Mouse (Mus musculus): ENCODE results near the gene Igf1r.

Gene Igf1r

GRCm38 (mm10) chr7:67952777-67953700 is at the start of gene Igf1r:
Gene Igf1r (plus strand): TSS chr7:67952827.
- DNase-seq (ENCODE audit: low read depth, low spot score), result peak; percentile 55

DNA sequence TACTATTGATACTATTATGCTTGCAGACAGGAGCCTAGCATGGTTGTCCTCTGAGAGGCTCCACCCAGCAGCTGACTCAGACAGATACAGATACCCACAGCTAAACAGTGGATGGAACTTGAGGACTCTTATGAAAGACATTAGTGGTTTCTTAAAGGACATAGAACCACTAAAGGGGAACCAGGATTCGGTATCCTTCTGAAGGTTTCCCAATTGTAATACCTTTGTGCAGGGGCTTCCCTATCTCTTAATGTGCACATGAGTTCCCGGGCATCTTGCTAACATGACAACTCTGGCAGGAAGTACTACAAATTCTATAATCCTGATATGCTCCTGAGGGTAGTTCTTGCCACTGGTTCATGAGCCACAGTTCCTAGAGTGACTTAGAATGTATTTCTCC is 46.3 kb upstream of the Igf1r start:
- DNase-seq (ENCODE audit: low read depth, low spot score), result no peak

- DNase-seq (ENCODE audit: low read depth, low spot score), result no peak
Observed at GRCm38 (mm10) chr7:67907786-67908400, 44.7 kb upstream of the Igf1r start.

- DNase-seq (ENCODE audit: low read depth, low spot score), result no peak
Observed at GRCm38 (mm10) chr7:67910528-67910927, 42.1 kb upstream of the Igf1r start.

DNA sequence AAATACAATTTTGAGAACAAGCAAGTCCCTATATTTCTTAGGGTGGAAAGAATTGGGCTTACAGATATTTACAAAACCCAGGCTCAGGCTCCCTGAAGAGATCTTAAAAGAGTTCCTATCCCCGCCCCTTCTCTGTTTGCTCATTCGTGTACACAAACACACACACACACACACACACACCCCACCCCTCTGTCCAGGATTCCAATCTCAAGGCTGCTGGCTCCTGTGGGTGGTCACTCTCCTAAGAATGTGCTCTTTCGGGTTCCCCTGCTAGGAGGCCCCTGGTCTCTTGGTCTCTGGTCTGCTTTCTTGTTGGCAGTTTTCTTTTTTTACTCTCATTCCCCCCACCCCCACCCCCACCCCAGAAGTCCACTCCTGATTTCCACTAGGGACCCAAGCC is 41.7 kb upstream of the Igf1r start:
- no peak for DNase-seq (ENCODE audit: low read depth, low spot score)

DNA sequence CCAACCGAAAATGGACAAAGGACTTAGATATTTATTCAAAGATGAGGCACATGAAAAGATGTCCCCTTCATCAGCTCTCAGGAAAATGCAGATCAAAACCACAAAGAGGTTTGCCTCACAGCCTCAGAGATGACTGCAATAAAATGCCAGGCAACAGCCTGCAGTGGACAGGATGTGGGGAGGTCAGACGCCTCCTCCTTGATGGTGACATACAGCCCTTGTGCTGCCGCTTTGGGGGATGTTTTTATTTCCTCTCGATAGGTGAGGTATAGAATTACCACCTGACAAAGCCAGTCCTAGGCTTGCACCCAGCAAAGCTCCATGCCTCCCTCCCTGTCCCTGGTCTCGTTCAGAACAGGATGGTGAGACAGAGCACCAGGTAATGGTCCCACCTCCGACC is 40.8 kb upstream of the Igf1r start:
- DNase-seq (ENCODE audit: low read depth, low spot score), result no peak

GRCm38 (mm10) chr7:67916960-67917359 is 35.7 kb upstream of the Igf1r start:
- no peak for DNase-seq (ENCODE audit: low read depth, low spot score)

DNA sequence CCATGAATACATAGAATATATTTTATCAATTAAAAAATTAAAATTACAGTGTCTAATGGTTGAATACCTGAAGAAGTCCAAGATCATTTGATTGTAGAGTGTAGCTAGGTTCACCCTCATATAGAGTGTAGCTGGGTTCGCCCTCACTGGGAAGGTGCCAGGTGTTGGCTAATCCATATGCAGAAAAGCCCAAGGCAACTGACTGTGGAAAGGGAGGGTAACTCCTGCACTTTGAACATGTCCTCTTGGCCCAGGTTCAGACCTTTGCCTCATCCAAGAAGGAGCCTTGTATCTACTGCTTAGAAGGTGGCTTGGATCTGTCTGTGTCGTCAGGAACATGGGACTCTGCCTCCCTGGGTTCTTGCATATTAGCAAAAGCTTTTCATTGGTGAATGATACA is 34.9 kb upstream of the Igf1r start:
- DNase-seq (ENCODE audit: low read depth, low spot score), result no peak

GRCm38 (mm10) chr7:67919467-67919866 is 33.2 kb upstream of the Igf1r start:
- no peak for DNase-seq (ENCODE audit: low read depth, low spot score)

- no peak for DNase-seq (ENCODE audit: low read depth, low spot score)
Observed at GRCm38 (mm10) chr7:67924215-67924614, 28.4 kb upstream of the Igf1r start.

DNA sequence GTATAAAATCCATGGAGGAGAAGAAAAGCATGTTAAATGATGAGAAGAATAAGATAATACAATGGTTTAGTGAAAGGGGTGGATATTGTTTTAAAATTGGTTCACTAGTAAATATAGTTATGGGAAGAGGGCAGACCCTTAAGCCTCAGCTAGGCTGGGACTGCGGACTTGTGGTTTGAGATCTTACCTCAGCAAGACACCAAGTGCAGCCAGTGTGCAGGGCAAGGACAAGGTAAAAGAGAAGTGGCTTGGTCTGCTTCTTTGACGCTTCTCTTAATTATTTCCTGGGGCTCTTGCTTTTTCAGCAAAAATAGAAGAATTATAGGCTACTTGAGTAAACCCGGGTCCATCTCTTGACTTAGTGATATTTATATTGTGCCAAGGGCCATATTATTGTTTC is 22.5 kb upstream of the Igf1r start:
- no peak for DNase-seq (ENCODE audit: low read depth, low spot score)

DNA sequence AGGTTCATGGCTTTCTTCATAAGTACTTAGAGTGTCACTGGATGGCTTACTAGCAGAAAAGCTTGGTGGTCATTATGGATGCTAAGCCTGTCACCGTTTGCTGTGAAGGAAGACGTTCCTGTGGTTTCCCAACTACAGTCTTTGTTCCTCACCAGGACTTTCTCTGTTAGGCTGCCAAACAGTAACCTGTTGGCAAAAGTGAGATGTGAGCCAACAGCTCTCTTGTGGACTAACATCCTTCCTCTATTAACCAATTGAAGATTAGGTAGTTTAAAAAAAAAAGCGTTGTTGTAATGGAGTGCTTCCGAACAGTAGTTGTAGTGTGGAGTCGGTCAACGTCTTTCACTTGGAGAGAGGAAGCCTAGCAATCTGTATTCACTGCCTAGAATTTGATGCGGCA is 15.8 kb upstream of the Igf1r start:
- DNase-seq (ENCODE audit: low read depth, low spot score), result no peak

- DNase-seq (ENCODE audit: low read depth, low spot score), result no peak
Observed at GRCm38 (mm10) chr7:67943805-67944204, 8.8 kb upstream of the Igf1r start.

GRCm38 (mm10) chr7:67946901-67947300 is 5.7 kb upstream of the Igf1r start:
- DNase-seq (ENCODE audit: low read depth, low spot score), result no peak

- peak; percentile 66 for DNase-seq (ENCODE audit: low read depth, low spot score)
Observed at GRCm38 (mm10) chr7:67950346-67950814, 2.2 kb upstream of the Igf1r start.

DNA sequence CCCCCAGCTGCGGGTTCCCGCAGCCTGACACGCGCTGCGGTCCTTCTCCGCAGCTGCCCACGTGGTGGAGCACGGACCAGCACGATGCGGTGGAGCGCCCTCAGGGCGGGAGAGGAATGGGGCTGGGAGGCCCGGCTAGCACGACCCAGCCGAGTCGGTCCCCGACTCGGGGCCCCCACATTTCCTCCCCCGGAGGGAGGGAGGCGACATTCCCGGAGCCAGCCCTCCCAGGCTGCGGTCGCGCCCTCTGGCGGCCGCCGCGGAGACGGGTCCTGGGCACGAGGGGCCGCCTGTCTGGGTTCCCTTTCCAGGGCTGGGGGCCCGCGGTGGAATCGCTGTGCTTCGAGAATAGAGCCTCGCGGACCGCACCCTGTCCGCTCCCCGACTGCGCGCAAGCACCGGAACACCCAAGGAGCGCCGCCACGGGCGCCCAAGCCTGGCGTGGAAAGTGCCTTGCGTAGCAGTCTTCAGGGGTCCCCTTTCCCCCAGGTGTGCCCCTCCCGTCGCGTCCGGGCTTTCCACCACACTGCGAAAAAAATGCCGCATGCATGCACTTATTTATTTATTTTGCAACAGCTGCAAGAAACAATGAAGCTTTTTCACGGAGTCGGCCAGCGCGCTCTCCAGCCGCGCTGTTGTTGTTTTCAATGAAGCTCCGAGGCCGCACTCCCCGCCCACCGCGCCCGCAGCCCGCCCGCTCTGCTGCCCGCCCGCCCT is 1.7 kb upstream of the Igf1r start:
- DNase-seq (ENCODE audit: low read depth, low spot score), result peak; percentile 84

- peak; percentile 89 for DNase-seq (ENCODE audit: low read depth, low spot score)
Observed at GRCm38 (mm10) chr7:67951532-67952035, 1.0 kb upstream of the Igf1r start.

DNA sequence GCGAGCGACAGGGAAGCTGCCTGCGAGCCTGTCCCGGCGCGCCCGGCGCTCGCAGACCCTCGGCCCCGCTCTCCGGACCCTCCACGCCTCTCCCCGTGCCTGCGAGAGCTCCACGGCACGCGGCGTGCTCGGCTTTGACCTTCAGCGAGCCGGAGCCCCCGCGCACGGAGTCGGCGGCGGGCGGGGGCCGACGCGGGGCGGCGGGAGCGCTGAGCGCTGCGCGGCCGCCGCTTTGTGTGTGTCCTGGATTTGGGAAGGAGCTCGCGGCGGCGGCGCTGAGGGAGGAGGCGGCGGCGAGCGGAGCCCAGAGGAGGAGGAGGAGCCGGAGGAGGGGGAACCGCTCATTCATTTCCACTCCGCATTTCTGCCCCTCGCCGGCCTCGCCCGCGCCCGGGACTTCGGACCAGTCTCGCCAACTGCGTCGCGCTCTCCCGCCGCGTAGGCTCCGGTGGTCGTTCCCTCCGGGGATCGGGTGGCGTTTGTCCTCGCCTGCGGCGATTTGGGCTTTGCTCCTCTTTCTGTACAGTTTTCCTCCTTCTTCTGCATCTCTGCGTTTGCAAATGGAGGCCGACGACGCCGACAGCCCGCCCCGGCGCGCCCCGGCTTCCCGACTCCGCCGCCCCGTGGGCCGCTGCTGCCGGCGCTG is 468 bp upstream of the Igf1r start:
- DNase-seq (ENCODE audit: low read depth, low spot score), result peak; percentile 83

DNA sequence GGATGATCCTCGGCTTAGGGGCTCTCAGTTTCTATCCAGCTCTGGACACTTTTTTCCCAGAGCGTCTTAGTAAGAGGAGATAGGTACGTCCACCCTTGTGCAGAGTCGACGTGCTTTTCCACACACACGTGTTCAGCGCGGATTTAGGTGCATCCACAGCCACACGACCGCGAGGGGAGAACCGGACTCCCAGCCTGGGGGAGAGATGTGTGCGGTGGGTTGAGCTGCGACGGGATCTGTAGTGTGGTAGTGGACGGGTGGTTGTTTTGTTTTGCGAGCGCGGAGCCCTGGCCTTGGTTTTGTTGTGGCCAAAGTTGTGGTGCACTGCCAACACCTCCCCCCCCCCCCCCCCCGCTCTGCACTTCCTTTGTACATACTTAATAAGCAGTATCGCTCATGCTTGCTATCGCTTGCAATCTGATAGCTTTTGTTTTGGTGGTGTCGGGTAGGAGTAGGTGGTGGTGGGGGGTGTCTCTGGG is 1.2 kb downstream of the Igf1r start:
- no peak for DNase-seq (ENCODE audit: low read depth, low spot score)

DNA sequence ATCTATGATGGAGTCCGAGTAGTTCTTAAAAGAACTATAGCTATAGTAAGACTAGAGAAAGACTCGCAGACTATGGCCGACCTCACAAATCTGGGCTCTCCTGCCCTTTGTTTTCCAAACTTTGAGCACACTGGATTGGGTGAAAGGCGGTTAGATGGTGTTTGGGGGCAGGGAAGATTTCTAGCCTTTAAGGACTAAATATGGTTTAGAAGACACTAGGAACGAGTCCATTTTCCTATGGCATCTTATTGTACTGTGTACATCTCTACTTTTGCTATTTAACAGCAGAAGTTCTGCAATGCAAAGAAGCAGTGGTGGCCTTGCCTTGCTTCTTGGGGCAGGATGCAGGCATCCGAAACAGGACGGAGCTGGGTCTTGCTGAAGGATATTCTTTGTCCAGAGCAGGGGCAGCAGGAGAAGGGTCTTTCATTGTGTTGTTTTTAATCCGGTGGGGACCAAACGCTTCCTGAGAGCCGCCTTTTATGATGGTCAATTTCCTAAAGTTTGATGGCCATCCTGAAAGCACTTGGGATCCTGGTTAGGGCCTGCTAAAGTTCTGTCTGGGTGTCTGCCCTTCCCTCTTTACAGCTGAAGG is 2.1 kb downstream of the Igf1r start:
- DNase-seq (ENCODE audit: low read depth, low spot score), result no peak

DNA sequence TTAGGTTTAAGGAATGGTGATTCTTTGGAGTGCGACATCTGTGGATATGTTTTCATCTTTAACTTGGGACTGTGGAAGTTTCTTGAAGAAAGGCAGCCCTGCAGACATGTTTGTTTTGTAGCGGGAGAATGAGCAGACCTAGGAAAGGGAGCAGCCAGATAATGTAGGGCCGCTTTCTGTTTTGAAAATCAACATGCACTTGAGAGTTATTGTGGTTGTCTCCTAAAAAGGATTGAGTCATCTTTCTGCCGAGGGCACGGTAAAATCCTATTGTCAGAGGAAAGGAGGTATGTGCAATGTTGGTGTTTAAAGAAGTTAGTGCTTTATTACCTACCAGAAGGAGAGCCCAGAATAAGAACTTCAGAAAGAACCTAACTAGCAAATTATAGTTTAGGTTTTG is 2.6 kb downstream of the Igf1r start:
- DNase-seq (ENCODE audit: low read depth, low spot score), result no peak
